Mouse (Mus musculus) stomach, embryonic 16.5 days (tissue): ENCODE results near the gene Ap5s1. TPM values are rescaled to one million over a fixed set of nuclear protein-coding genes. Genes with fewer than 3 reads are reported as not detected.
"Not testable (repeated sequence)": the region's sequence is repeated elsewhere in the genome, so short reads cannot be mapped to it uniquely, and the experiment has no call there.

ENCODE experiments used
- ATAC-seq: fragments of 200-750 bp; cut with Nextera tagmentation; 2 replicates; pipeline ENCODE4 v1.8.0; 2017; ENCODE audit warnings: moderate number of reproducible peaks, moderate TSS enrichment; ENCODE audit not compliant: insufficient read depth, low FRiP score
- H3K27ac ChIP-seq: fragments of 300-500 bp; sonication (generic); 2 replicates; pipeline ENCODE4 v1.5.1; 2014; ENCODE audit warnings: low read length
- H3K27me3 ChIP-seq: fragments of 300-500 bp; sonication (generic); 2 replicates; pipeline ENCODE4 v1.6.1; 2014; ENCODE audit warnings: low read length, control low read depth, mixed read lengths; ENCODE audit not compliant: control insufficient read depth, insufficient read depth
- H3K36me3 ChIP-seq: fragments of 300-500 bp; sonication (generic); 2 replicates; pipeline ENCODE4 v1.6.1; 2014; ENCODE audit warnings: low read length; ENCODE audit not compliant: control insufficient read depth, insufficient read depth
- H3K4me1 ChIP-seq: fragments of 300-500 bp; sonication (generic); 2 replicates; pipeline ENCODE4 v1.6.1; 2014; ENCODE audit warnings: low read length, control low read depth, mixed read lengths; ENCODE audit not compliant: control insufficient read depth, insufficient read depth
- H3K4me2 ChIP-seq: fragments of 300-500 bp; sonication (generic); 2 replicates; pipeline ENCODE4 v1.6.1; 2014; ENCODE audit warnings: low read depth, low read length, mixed read lengths
- H3K4me3 ChIP-seq: fragments of 300-500 bp; sonication (generic); replicated peaks from 2 replicates; pipeline ENCODE4 v1.5.1; 2014; ENCODE audit warnings: mild to moderate bottlenecking, low read length
- H3K9ac ChIP-seq: fragments of 300-500 bp; sonication (generic); 2 replicates; pipeline ENCODE4 v1.6.1; 2014; ENCODE audit warnings: low read length
- H3K9me3 ChIP-seq: fragments of 300-500 bp; sonication (generic); replicated peaks from 2 replicates; pipeline ENCODE4 v1.6.1; 2016; ENCODE audit warnings: low read length, control low read depth; ENCODE audit not compliant: control insufficient read depth
- WGBS: fragments of 180-500 bp; shearing (Covaris S2); extraction: QIAGEN DNeasy Blood & Tissue Kit; methylation state at CpG from one replicate; pipeline ENCODE4 v1.1.7; 2014; 5-methylcytosine and 5-hydroxymethylcytosine counted together
- polyA plus RNA-seq: library from polyadenylated mRNA; unstranded; fragments of >200 nt; fragmentation: Nextera tagmentation; extraction: Ambion mirVana; gene quantifications from 2 replicates; pipeline ENCODE4 v1.2.1, GENCODE M21; 2015

Gene Ap5s1
- polyA plus RNA-seq, 1 experiment from 2014 or later = 26.4 TPM

DNA sequence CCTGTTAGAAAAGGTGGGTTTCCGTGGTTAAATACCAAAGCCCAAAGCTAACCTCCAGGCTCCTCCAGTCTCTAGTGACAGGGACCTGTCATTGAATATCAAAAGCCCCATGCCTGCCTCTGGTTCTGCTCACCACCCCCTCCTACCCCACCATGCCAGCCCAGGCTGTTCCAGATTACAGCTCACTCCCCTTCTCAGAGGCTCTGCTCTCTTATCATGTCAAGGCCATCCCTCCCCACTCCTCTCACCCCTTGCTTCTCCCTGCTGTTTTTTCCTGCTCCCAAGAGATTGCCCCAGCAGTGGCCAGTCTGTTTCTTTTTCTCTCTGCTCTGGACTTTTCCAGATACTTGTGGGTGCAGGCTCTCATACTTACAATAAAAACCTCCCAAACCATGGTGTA lies 16.7 kb downstream of the Ap5s1 start:
- H3K4me3 ChIP-seq = no peak overlapping the region
- H3K4me2 ChIP-seq = no peak overlapping the region
- ATAC-seq = peak; percentile 75; the same call in 1 of the 2 replicates

GRCm38 (mm10) chr2:131225178-131225577 lies 18.3 kb downstream of the Ap5s1 start:
- no peak overlapping the region for H3K27ac ChIP-seq
- ATAC-seq = no peak
- 91% methylated on average over 6 of the region's 6 CpGs for whole genome bisulfite sequencing

More for the DNA sequence above, 16.7 kb downstream of the Ap5s1 start:
- 50% methylated on average over 1 of the region's 1 CpGs for WGBS
- no peaks in the 10 kb centered on the region for H3K4me1 ChIP-seq
- H3K9me3 ChIP-seq = no peaks in the 10 kb centered on the region
- no peaks in the 10 kb centered on the region for H3K36me3 ChIP-seq
- no peak overlapping the region for H3K27ac ChIP-seq
- H3K27me3 ChIP-seq = peaks cover 3% of the 10 kb centered on the region; the same call in 1 of the 2 replicates
- no peak overlapping the region for H3K9ac ChIP-seq

DNA sequence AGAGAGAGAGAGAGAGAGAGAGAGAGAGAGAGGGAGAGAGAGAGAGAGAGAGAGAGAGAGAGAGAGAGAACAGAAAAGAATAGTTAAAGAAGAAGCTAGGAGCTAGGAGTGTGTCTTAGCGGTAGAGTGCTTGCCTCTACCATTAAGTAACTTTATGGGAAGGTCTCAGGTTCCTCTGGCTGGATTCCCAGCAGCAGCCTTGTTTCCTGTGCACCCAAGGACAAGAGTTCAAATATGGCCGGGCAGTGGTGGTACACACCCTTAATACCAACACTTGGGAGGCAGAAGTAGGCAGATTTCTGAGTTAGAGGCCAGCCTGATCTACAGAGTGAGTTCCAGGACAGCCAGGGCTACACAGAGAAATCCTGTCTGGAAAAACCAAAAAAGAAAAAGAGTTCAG lies 19.8 kb downstream of the Ap5s1 start:
- H3K27me3 ChIP-seq, H3K9ac ChIP-seq, H3K4me3 ChIP-seq, H3K4me2 ChIP-seq, H3K9me3 ChIP-seq, H3K4me1 ChIP-seq, H3K36me3 ChIP-seq, H3K27ac ChIP-seq, ATAC-seq: not testable (repeated sequence)
- WGBS = 65% methylated on average over 2 of the region's 2 CpGs

More at GRCm38 (mm10) chr2:131225178-131225577, 18.3 kb downstream of the Ap5s1 start:
- Histone ChIP-seq H3K4me1 (no peaks in the 10 kb centered on the region), H3K4me2 (no peak overlapping the region), H3K4me3 (no peak overlapping the region), H3K36me3 (no peaks in the 10 kb centered on the region), H3K9ac (no peak overlapping the region), H3K9me3 (no peaks in the 10 kb centered on the region), H3K27me3 (peaks cover 3% of the 10 kb centered on the region; the same call in 1 of the 2 replicates)

DNA sequence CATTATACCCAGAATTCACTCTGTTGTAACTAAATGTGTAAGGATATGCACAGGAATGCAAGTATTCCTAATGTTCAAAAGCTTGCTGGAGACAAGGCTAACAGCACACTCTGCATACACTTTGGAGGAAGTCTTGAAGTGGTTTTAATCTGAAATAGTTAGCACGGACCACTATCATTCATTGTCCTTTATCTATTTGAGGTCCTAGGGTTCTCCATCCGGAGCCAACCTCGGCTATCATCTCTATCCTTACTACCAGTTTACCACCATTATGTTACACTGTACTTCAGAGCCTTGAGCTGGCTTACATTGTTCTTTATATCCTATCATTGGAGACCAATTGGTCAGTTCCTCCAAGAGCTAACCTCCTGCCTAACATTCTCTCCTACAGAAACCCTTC lies 20.4 kb downstream of the Ap5s1 start:
- H3K9ac ChIP-seq = no peak overlapping the region
- no peak overlapping the region for H3K27ac ChIP-seq
- H3K4me3 ChIP-seq = no peak overlapping the region
- no peaks in the 10 kb centered on the region for H3K9me3 ChIP-seq
- H3K27me3 ChIP-seq = peaks cover 3% of the 10 kb centered on the region; the same call in 1 of the 2 replicates
- no peaks in the 10 kb centered on the region for H3K36me3 ChIP-seq
- no peak for ATAC-seq
- no peak overlapping the region for H3K4me2 ChIP-seq
- WGBS = 81% methylated on average over 3 of the region's 3 CpGs
- no peaks in the 10 kb centered on the region for H3K4me1 ChIP-seq

- Histone ChIP-seq H3K27ac (no peak overlapping the region), H3K4me3 (no peak overlapping the region), H3K9me3 (no peaks in the 10 kb centered on the region), H3K36me3 (no peaks in the 10 kb centered on the region), H3K9ac (no peak overlapping the region), H3K4me2 (no peak overlapping the region), H3K27me3 (peaks cover under 1% of the 10 kb centered on the region; the same call in 1 of the 2 replicates), H3K4me1 (peaks cover 12% of the 10 kb centered on the region)
- no peak for ATAC-seq
- WGBS = 80% methylated on average over 2 of the region's 2 CpGs
These were observed 25.7 kb downstream of the Ap5s1 start for GRCm38 (mm10) chr2:131232558-131232957.

GRCm38 (mm10) chr2:131233307-131234126 lies 26.6 kb downstream of the Ap5s1 start, which contains the start of gene Mavs:
Gene Mavs (plus strand): TSS chr2:131234063.
- no peaks in the 10 kb centered on the region for H3K36me3 ChIP-seq
- no peaks in the 10 kb centered on the region for H3K9me3 ChIP-seq
- peaks cover 12% of the 10 kb centered on the region for H3K4me1 ChIP-seq
- peak within 1 kb of the TSS; percentile 81 for H3K27ac ChIP-seq
- H3K9ac ChIP-seq = peak within 1 kb of the TSS; percentile 87
- WGBS = 11% methylated on average over 29 of the region's 29 CpGs
- peak; percentile 100 for ATAC-seq
- peak within 1 kb of the TSS; percentile 85 for H3K4me2 ChIP-seq
- no peaks in the 10 kb centered on the region for H3K27me3 ChIP-seq
- H3K4me3 ChIP-seq = peak within 1 kb of the TSS; percentile 76

GRCm38 (mm10) chr2:131234127-131234650 lies 27.3 kb downstream of the Ap5s1 start:
- Histone ChIP-seq H3K27me3 (no peaks in the 10 kb centered on the region), H3K9me3 (no peaks in the 10 kb centered on the region), H3K36me3 (no peaks in the 10 kb centered on the region), H3K9ac (peak overlapping the region; percentile 87), H3K27ac (peak overlapping the region; percentile 81), H3K4me2 (peak overlapping the region; percentile 85), H3K4me1 (peaks cover 12% of the 10 kb centered on the region), H3K4me3 (peak overlapping the region; percentile 76)
- ATAC-seq = peak; percentile 16; the same call in 1 of the 2 replicates
- whole genome bisulfite sequencing = 7% methylated on average over 28 of the region's 28 CpGs

DNA sequence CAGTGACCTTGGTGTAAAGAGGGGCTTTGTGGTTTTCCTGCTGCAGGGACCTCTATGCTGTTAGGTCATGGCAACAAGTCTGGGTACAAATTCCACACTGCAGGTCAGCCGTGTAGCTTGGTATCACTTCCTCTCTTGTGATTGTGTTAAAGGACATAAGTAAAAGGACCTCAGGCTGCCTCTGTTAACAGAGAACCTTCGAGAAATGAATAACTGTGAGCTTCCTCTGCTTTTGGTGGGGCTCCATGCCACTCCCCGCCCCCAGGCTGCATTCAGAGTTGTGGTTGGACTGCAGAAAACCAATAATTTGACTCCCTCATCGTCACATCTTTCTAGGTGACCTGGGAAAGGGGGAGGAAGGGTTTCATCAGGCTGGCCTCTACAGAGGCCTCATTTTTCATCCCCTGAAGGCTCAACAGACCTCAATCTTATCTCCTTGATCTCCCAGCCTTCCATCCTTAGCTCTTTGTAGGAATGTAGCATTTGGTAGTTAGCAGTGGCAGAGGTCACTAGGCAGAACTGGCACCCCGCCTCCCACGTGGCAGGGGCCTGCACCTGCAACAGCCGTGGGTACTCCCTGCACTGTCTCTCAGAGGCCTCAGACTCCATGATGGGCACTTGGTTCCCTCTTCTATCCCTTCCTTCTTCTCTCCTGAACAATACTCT lies 28.2 kb downstream of the Ap5s1 start:
- H3K36me3 ChIP-seq = no peaks in the 10 kb centered on the region
- no peaks in the 10 kb centered on the region for H3K27me3 ChIP-seq
- H3K4me2 ChIP-seq = peak overlapping the region; percentile 85
- peaks cover 12% of the 10 kb centered on the region for H3K4me1 ChIP-seq
- WGBS = 57% methylated on average over 7 of the region's 7 CpGs
- H3K9me3 ChIP-seq = no peaks in the 10 kb centered on the region
- H3K4me3 ChIP-seq = peak overlapping the region; percentile 76
- no peak overlapping the region for H3K27ac ChIP-seq
- no peak for ATAC-seq
- H3K9ac ChIP-seq = peak overlapping the region; percentile 87

DNA sequence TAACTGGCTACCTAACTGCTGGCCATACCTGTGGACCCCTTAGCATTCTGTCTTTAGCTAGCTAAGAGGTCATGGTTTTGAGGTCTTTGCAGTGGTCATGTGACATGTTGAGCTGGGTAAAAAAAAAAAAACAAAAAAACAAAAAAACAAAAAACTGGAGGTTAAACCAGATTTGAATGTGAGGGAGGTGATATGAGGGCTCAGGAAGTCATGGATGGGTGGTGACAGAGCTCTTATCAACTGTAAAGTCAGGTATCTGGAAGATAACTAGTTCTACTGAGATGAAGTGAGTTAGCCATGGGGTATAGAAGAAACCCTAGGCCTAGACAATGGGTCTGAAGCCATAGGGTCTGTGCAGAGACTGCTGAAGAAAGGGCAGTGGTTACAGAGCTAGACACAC lies 35.3 kb downstream of the Ap5s1 start:
- Histone ChIP-seq H3K27ac (no peak overlapping the region), H3K9ac (no peak overlapping the region), H3K9me3 (no peaks in the 10 kb centered on the region), H3K27me3 (no peaks in the 10 kb centered on the region), H3K4me1 (no peaks in the 10 kb centered on the region), H3K36me3 (peaks cover 41% of the 10 kb centered on the region), H3K4me3 (no peak overlapping the region), H3K4me2 (no peak overlapping the region)
- ATAC-seq = no peak
